Mouse (Mus musculus) B cell, adult 62 days (primary cell): Measurements from ENCODE around the gene Olfr1185-ps1. TPM values are rescaled to one million over a fixed set of nuclear protein-coding genes. Genes with fewer than 3 reads are reported as not detected.

Source experiments
- total RNA-seq: library from RNA; stranded (reverse); gene quantifications from 4 replicates; pipeline ENCODE4 v1.2.4, GENCODE M21; 2023

Gene Olfr1185-ps1
- not detected in 4 replicates for total RNA-seq

DNA sequence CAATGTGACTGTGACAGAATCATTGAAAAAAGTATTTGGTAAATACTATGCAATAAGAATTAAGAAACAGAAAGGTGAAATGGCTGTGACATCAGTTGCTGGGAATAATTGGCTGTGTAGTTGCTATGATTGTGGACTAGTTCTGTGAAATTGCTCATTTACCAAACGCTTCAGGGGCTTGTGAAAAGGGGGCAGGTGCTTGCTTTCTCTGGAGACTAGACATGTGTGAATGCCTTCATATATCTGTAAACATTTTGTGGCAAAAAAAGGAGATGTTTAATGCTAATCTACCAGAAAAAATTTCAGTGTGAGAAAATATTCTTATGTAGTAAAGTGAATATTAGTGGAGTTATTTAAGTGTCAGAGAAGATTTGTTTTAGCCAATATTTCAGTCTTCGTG is at the start of gene Olfr1185-ps1:
Gene Olfr1185-ps1, plus strand, starts transcription at position 301 of the 400 bp plus-strand sequence.

DNA sequence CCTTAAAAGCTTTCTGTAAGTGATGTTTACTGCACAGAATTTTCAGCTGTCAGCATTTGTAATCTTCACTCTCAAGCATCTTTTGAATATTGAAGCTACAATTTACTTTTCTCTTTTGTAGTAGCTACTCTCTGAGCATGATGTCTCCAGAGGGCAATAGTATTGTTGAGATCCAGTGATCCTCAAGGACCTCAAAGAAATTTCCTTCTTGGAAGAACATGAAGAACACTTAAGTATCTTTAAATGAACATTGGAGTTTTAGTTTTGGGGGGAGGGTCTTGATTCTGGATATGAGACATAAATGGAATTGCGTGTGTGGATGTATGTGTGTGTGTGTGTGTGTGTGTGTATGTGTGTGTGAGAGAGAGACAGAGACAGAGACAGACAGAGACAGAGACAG is 44.1 kb upstream of the Olfr1185-ps1 start, which contains the start of gene Gm13757:
Gene Gm13757, minus strand, starts transcription at position 101 of the 400 bp plus-strand sequence.

GRCm38 (mm10) chr2:88454567-88454966 is 38.6 kb upstream of the Olfr1185-ps1 start, which contains the start of gene Olfr1183:
Olfr1183 (plus strand) TSS chr2:88454867.

DNA sequence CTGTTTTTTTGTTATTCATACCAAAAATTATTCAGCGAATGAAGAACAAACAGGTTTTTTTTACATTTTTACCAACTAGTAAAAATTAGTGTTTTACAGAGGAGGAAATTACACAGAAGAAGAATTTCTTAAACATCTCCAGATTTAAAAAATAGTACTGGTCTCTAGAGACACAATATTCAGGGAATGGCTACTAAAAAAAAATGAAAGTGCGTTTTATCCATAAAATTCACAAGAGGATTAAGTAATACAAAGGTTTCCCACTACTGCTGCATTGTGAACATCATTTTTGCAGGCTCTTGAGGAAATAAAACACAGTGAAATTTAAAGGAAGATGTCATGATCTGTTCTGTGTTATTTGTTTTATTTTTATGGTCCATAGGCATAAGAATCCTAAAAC is 9.8 kb upstream of the Olfr1185-ps1 start, which contains the start of gene Olfr1184:
Gene Olfr1184, plus strand, starts transcription at position 301 of the 400 bp plus-strand sequence.

DNA sequence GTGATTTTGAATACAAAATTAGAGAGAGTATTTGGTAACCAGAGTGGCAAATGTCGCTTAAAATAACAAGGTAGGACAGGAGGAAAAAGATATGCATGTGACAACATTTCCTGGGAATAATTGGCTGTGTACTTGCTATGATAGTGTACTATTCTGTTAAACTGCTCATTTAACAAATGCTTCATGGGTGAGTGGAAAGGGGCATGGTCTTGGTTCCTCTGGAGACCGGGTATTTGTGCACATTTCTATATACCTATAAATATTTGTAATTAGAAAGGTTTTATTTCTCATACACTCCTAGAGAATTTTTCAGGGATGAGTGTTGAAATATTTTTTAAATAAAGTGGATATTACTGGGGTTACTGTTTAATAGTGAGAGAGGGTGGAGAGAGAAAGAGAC is 25.1 kb downstream of the Olfr1185-ps1 start, which contains the start of gene Olfr1186:
Gene Olfr1186, plus strand, starts transcription at position 301 of the 400 bp plus-strand sequence.

Other genes starting within 250 kb of the Olfr1185-ps1 start
- not detected in 4 replicates for gene Olfr1173, start 213.4 kb upstream of the Olfr1185-ps1 start, total RNA-seq
- gene Olfr1174-ps, start 178.2 kb upstream of the Olfr1185-ps1 start, total RNA-seq, result not detected in 4 replicates
- gene Olfr1175-ps, start 166.1 kb upstream of the Olfr1185-ps1 start, total RNA-seq, result not detected in 4 replicates
- not detected in 4 replicates for gene Olfr1176, start 156.6 kb upstream of the Olfr1185-ps1 start, total RNA-seq
- not detected in 4 replicates for gene Olfr1177-ps, start 146.8 kb upstream of the Olfr1185-ps1 start, total RNA-seq
- gene Olfr1178, start 106.3 kb upstream of the Olfr1185-ps1 start, total RNA-seq, result not detected in 4 replicates
- gene Olfr1179, start 86.9 kb upstream of the Olfr1185-ps1 start, total RNA-seq, result not detected in 4 replicates
- gene Olfr1180, start 74.2 kb upstream of the Olfr1185-ps1 start, total RNA-seq, result not detected in 4 replicates
- gene Olfr1181, start 67.1 kb upstream of the Olfr1185-ps1 start, total RNA-seq, result not detected in 4 replicates
- gene Gm13757, start 44.2 kb upstream of the Olfr1185-ps1 start, total RNA-seq, result not detected in 4 replicates
- gene Olfr1183, start 38.5 kb upstream of the Olfr1185-ps1 start, total RNA-seq, result not detected in 4 replicates
- not detected in 4 replicates for gene Olfr1184, start 9.7 kb upstream of the Olfr1185-ps1 start, total RNA-seq
- not detected in 4 replicates for gene Olfr1186, start 25.2 kb downstream of the Olfr1185-ps1 start, total RNA-seq
- not detected in 4 replicates for gene Olfr1188, start 63.6 kb downstream of the Olfr1185-ps1 start, total RNA-seq
- gene Olfr1189, start 93.1 kb downstream of the Olfr1185-ps1 start, total RNA-seq, result not detected in 4 replicates
- gene Olfr1191-ps1, start 147.2 kb downstream of the Olfr1185-ps1 start, total RNA-seq, result 0.09 to 0.20 TPM in 2 of 4 replicates, not detected in the others
- not detected in 4 replicates for gene Olfr1192-ps1, start 155.2 kb downstream of the Olfr1185-ps1 start, total RNA-seq
- gene Olfr1193, start 182.3 kb downstream of the Olfr1185-ps1 start, total RNA-seq, result not detected in 4 replicates
- gene Olfr1195, start 195.9 kb downstream of the Olfr1185-ps1 start, total RNA-seq, result not detected in 4 replicates
- not detected in 4 replicates for gene Olfr1196, start 211.3 kb downstream of the Olfr1185-ps1 start, total RNA-seq
- not detected in 4 replicates for gene Olfr1197, start 239.0 kb downstream of the Olfr1185-ps1 start, total RNA-seq